Mouse (Mus musculus): ENCODE data around the gene Nkx6-2. TPM values are rescaled to one million over a fixed set of nuclear protein-coding genes. Genes with fewer than 3 reads are reported as not detected.

Gene Nkx6-2
- polyA plus RNA-seq, 1 experiment from 2014 or later: 0.12 TPM

- Histone ChIP-seq H3K36me3 (peaks cover 43% of the 10 kb centered on the region), H3K9me3 (no peaks in the 10 kb centered on the region), H3K4me2 (no peak overlapping the region), H3K4me3 (no peak overlapping the region), H3K9ac (no peak overlapping the region), H3K27ac (no peak overlapping the region), H3K27me3 (no peaks in the 10 kb centered on the region), H3K4me1 (no peaks in the 10 kb centered on the region)
- no peak for ATAC-seq (ENCODE audit: insufficient number of reproducible peaks, low FRiP score, low TSS enrichment, low read depth)
- 95% methylated on average over 2 of the region's 2 CpGs for WGBS
Observed at GRCm38 (mm10) chr7:139564161-139564560, 18.4 kb downstream of the Nkx6-2 start.

- Histone ChIP-seq H3K4me1 (no peaks in the 10 kb centered on the region), H3K4me3 (no peak overlapping the region), H3K36me3 (peaks cover 43% of the 10 kb centered on the region), H3K9me3 (no peaks in the 10 kb centered on the region), H3K27me3 (no peaks in the 10 kb centered on the region), H3K4me2 (no peak overlapping the region), H3K27ac (no peak overlapping the region), H3K9ac (no peak overlapping the region)
- 74% methylated on average over 4 of the region's 4 CpGs for WGBS
- no peak for ATAC-seq (ENCODE audit: insufficient number of reproducible peaks, low FRiP score, low TSS enrichment, low read depth)
Observed at GRCm38 (mm10) chr7:139563425-139563824, 19.2 kb downstream of the Nkx6-2 start.

GRCm38 (mm10) chr7:139559659-139560058 lies 22.9 kb downstream of the Nkx6-2 start:
- H3K4me1 ChIP-seq: no peaks in the 10 kb centered on the region
- no peak for ATAC-seq (ENCODE audit: insufficient number of reproducible peaks, low FRiP score, low TSS enrichment, low read depth)
- H3K9ac ChIP-seq: no peak overlapping the region
- H3K27me3 ChIP-seq: no peaks in the 10 kb centered on the region
- H3K27ac ChIP-seq: no peak overlapping the region
- H3K36me3 ChIP-seq: peaks cover 22% of the 10 kb centered on the region
- WGBS: 84% methylated on average over 10 of the region's 10 CpGs
- H3K4me2 ChIP-seq: no peak overlapping the region
- H3K4me3 ChIP-seq: no peak overlapping the region
- H3K9me3 ChIP-seq: no peaks in the 10 kb centered on the region

GRCm38 (mm10) chr7:139556746-139557526 lies 25.7 kb downstream of the Nkx6-2 start:
- 61% methylated on average over 10 of the region's 10 CpGs for WGBS
- ATAC-seq (ENCODE audit: insufficient number of reproducible peaks, low FRiP score, low TSS enrichment, low read depth): no peak
- Histone ChIP-seq H3K9ac (no peak overlapping the region), H3K36me3 (0 out of 2 replicates have a peak, but pooled peaks cover 13% of the 10 kb centered on the region), H3K27ac (no peak overlapping the region), H3K27me3 (no peaks in the 10 kb centered on the region), H3K4me3 (no peak overlapping the region), H3K4me1 (no peaks in the 10 kb centered on the region), H3K9me3 (no peaks in the 10 kb centered on the region), H3K4me2 (no peak overlapping the region)

GRCm38 (mm10) chr7:139556331-139556730 lies 26.3 kb downstream of the Nkx6-2 start:
- Histone ChIP-seq H3K9ac (no peak overlapping the region), H3K4me2 (no peak overlapping the region), H3K27me3 (no peaks in the 10 kb centered on the region), H3K36me3 (0 out of 2 replicates have a peak, but pooled peaks cover 11% of the 10 kb centered on the region), H3K4me1 (no peaks in the 10 kb centered on the region), H3K9me3 (no peaks in the 10 kb centered on the region), H3K4me3 (no peak overlapping the region), H3K27ac (no peak overlapping the region)
- ATAC-seq (ENCODE audit: insufficient number of reproducible peaks, low FRiP score, low TSS enrichment, low read depth): no peak
- WGBS: 61% methylated on average over 5 of the region's 5 CpGs

- no peaks in the 10 kb centered on the region for H3K27me3 ChIP-seq
- H3K9ac ChIP-seq: no peak overlapping the region
- no peak overlapping the region for H3K4me2 ChIP-seq
- whole genome bisulfite sequencing: 83% methylated on average over 2 of the region's 2 CpGs
- no peak overlapping the region for H3K27ac ChIP-seq
- H3K9me3 ChIP-seq: no peaks in the 10 kb centered on the region
- no peak for ATAC-seq (ENCODE audit: insufficient number of reproducible peaks, low FRiP score, low TSS enrichment, low read depth)
- H3K4me3 ChIP-seq: no peak overlapping the region
- no peaks in the 10 kb centered on the region for H3K4me1 ChIP-seq
- no peaks in the 10 kb centered on the region for H3K36me3 ChIP-seq
Observed at GRCm38 (mm10) chr7:139551519-139551918, 31.1 kb downstream of the Nkx6-2 start.

- no peak overlapping the region for H3K27ac ChIP-seq
- peaks cover 6% of the 10 kb centered on the region for H3K36me3 ChIP-seq
- no peak overlapping the region for H3K4me3 ChIP-seq
- no peak overlapping the region for H3K4me2 ChIP-seq
- no peaks in the 10 kb centered on the region for H3K27me3 ChIP-seq
- 87% methylated on average over 3 of the region's 3 CpGs for WGBS
- no peaks in the 10 kb centered on the region for H3K9me3 ChIP-seq
- ATAC-seq (ENCODE audit: insufficient number of reproducible peaks, low FRiP score, low TSS enrichment, low read depth): no peak
- H3K4me1 ChIP-seq: no peaks in the 10 kb centered on the region
- no peak overlapping the region for H3K9ac ChIP-seq
Observed at GRCm38 (mm10) chr7:139550086-139550783, 32.4 kb downstream of the Nkx6-2 start.

- Histone ChIP-seq H3K4me3 (no peak overlapping the region), H3K4me1 (peaks cover 5% of the 10 kb centered on the region; the same call in 1 of the 2 replicates), H3K4me2 (no peak overlapping the region), H3K9me3 (no peaks in the 10 kb centered on the region), H3K27me3 (no peaks in the 10 kb centered on the region), H3K36me3 (peaks cover 7% of the 10 kb centered on the region), H3K27ac (no peak overlapping the region), H3K9ac (no peak overlapping the region)
- no peak for ATAC-seq (ENCODE audit: insufficient number of reproducible peaks, low FRiP score, low TSS enrichment, low read depth)
- WGBS: 85% methylated on average over 2 of the region's 2 CpGs
Observed at GRCm38 (mm10) chr7:139547325-139547724, 35.3 kb downstream of the Nkx6-2 start.

GRCm38 (mm10) chr7:139544706-139545625 lies 37.6 kb downstream of the Nkx6-2 start:
- H3K4me2 ChIP-seq: no peak overlapping the region
- no peak for ATAC-seq (ENCODE audit: insufficient number of reproducible peaks, low FRiP score, low TSS enrichment, low read depth)

GRCm38 (mm10) chr7:139541422-139541821 lies 41.2 kb downstream of the Nkx6-2 start:
- no peaks in the 10 kb centered on the region for H3K9me3 ChIP-seq
- no peak overlapping the region for H3K9ac ChIP-seq
- no peak for ATAC-seq (ENCODE audit: insufficient number of reproducible peaks, low FRiP score, low TSS enrichment, low read depth)
- no peak overlapping the region for H3K4me3 ChIP-seq
- no peak overlapping the region for H3K4me2 ChIP-seq
- H3K4me1 ChIP-seq: peaks cover 5% of the 10 kb centered on the region; the same call in 1 of the 2 replicates
- H3K36me3 ChIP-seq: peaks cover 37% of the 10 kb centered on the region
- no peaks in the 10 kb centered on the region for H3K27me3 ChIP-seq
- 86% methylated on average over 6 of the region's 6 CpGs for WGBS
- no peak overlapping the region for H3K27ac ChIP-seq

More at GRCm38 (mm10) chr7:139544706-139545625, 37.6 kb downstream of the Nkx6-2 start:
- H3K4me1 ChIP-seq: peaks cover 5% of the 10 kb centered on the region; the same call in 1 of the 2 replicates
- 66% methylated on average over 12 of the region's 12 CpGs for WGBS
- H3K4me3 ChIP-seq: no peak overlapping the region
- H3K36me3 ChIP-seq: peaks cover 19% of the 10 kb centered on the region
- H3K9ac ChIP-seq: no peak overlapping the region
- H3K9me3 ChIP-seq: no peaks in the 10 kb centered on the region
- H3K27ac ChIP-seq: no peak overlapping the region
- no peaks in the 10 kb centered on the region for H3K27me3 ChIP-seq

- ATAC-seq (ENCODE audit: insufficient number of reproducible peaks, low FRiP score, low TSS enrichment, low read depth): no peak
- Histone ChIP-seq H3K9ac (no peak overlapping the region), H3K27me3 (no peaks in the 10 kb centered on the region), H3K27ac (no peak overlapping the region), H3K4me3 (no peak overlapping the region), H3K4me1 (peaks cover 5% of the 10 kb centered on the region; the same call in 1 of the 2 replicates), H3K4me2 (no peak overlapping the region), H3K36me3 (peaks cover 35% of the 10 kb centered on the region), H3K9me3 (no peaks in the 10 kb centered on the region)
- 91% methylated on average over 1 of the region's 1 CpGs for WGBS
Observed at GRCm38 (mm10) chr7:139540601-139541000, 42.0 kb downstream of the Nkx6-2 start.
